Mouse (Mus musculus): ENCODE data around the gene Fabp6. TPM values are rescaled to one million over a fixed set of nuclear protein-coding genes. Genes with fewer than 3 reads are reported as not detected.

Fabp6 gene
- polyA plus RNA-seq, 1 experiment from 2014 or later = not detected

DNA sequence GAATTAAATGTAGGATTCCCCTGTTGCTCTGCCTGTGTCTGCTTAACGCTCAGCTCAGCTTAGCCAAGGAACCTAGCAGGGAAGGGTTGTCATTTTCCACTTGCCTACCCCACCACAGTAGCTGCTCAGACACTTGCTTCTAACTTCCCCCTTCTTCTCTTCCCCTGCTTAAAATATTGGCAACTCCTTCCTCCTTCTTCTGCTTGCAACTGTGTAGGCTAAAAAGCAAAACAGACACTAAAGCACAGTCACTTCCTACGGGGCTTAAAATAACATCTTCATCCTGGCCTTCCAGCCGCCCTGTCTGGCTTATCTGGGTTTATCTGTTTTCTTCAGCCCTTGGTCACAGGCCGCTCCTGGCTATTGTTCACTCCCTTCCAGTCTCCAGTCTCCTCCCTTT, 31.2 kb upstream of the Fabp6 start:
- Histone ChIP-seq H3K27me3 (ENCODE audit: insufficient read depth, low read length) (no peaks in the 10 kb centered on the region), H3K4me3 (ENCODE audit: low read depth, low read length) (no peak overlapping the region), H3K9ac (no peak overlapping the region), H3K9me3 (ENCODE audit: low read depth, low read length) (no peaks in the 10 kb centered on the region), H3K27ac (ENCODE audit: low read depth) (no peak overlapping the region), H3K36me3 (ENCODE audit: insufficient read depth) (no peaks in the 10 kb centered on the region), H3K4me1 (ENCODE audit: insufficient read depth) (peaks cover 8% of the 10 kb centered on the region; the same call in 1 of the 2 replicates), H3K4me2 (no peak overlapping the region)
- 30% methylated on average over 4 of the region's 4 CpGs for WGBS
- DNase-seq (no peak), ATAC-seq (ENCODE audit: insufficient read depth) (no peak)
- TF ChIP-seq CTCF (IDR thresholded peaks at IDR 0.05; ENCODE audit: low read depth) = no peak

DNA sequence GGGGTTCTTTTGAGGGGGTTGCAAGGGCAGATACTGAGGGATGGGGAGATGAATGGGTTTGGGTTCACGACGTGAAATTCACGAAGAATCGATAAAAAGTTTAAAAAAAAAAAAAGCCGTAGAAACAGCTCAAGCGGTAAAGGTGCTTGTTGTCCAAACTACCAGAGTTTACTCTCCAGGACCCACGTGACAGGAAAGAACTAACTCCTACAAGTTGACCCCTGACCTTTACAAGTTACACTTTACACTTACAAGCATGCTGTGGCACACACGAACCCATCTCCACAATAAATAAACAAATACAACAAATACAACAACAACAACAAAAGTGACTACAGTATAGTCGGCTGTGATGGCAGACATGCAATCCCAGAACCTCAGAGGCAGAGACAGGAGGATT, 30.3 kb upstream of the Fabp6 start:
- H3K27me3 ChIP-seq (ENCODE audit: insufficient read depth, low read length) = no peaks in the 10 kb centered on the region
- WGBS = 79% methylated on average over 9 of the region's 9 CpGs

DNA sequence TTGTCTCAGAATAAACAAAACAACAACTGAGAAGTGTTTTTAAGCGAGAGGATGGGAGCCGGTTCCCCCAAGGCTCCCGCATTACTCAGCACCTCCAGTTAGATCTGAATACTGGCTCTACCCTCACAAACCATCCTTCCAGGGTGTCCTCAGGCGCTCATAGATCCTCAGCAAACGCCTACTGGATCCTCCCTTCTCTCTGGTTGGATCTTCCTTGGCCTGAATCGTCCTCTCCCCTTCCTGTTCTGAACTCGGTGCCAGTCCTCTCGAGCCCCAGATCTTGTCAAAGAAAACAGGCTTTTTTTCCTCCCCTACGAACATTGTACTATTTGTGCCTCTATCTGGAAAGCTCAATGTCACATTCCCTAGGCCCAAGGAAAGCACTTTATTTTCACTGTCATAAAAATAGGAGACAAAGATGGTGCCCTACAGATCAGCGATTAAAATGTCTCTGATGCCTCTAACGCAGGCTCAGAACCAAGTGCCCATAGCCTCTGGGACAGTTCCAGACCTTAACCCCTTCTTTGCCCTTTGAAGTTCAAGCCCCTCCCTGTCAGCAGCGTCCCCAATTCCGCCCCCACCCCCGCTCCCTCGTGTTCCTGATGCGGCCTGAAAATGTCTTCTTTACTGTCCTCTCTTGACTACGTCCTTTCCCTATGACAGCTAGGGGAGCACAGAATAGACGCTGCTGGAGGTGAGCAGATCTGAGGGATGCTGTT, 25.7 kb upstream of the Fabp6 start:
- Histone ChIP-seq H3K27me3 (ENCODE audit: insufficient read depth, low read length) (no peaks in the 10 kb centered on the region), H3K9me3 (ENCODE audit: low read depth, low read length) (no peaks in the 10 kb centered on the region), H3K4me2 (peak overlapping the region; percentile 54), H3K36me3 (ENCODE audit: insufficient read depth) (no peaks in the 10 kb centered on the region), H3K4me1 (ENCODE audit: insufficient read depth) (peaks cover 12% of the 10 kb centered on the region), H3K27ac (ENCODE audit: low read depth) (peak overlapping the region; percentile 69), H3K9ac (peak overlapping the region; percentile 16; the same call in 1 of the 2 replicates), H3K4me3 (ENCODE audit: low read depth, low read length) (0 out of 2 replicates have a peak overlapping the region, but pooled peaks have one; percentile 10)
- 33% methylated on average over 18 of the region's 18 CpGs for WGBS
- ATAC-seq (ENCODE audit: insufficient read depth) (peak; percentile 10; the same call in 1 of the 2 replicates), DNase-seq (no peak)
- no peak for TF ChIP-seq CTCF (IDR thresholded peaks at IDR 0.05; ENCODE audit: low read depth)

More for the DNA sequence above, 30.3 kb upstream of the Fabp6 start:
- H3K4me2 ChIP-seq = no peak overlapping the region
- no peaks in the 10 kb centered on the region for H3K9me3 ChIP-seq (ENCODE audit: low read depth, low read length)
- H3K4me3 ChIP-seq (ENCODE audit: low read depth, low read length) = no peak overlapping the region
- no peaks in the 10 kb centered on the region for H3K36me3 ChIP-seq (ENCODE audit: insufficient read depth)
- H3K27ac ChIP-seq (ENCODE audit: low read depth) = no peak overlapping the region
- no peak for TF ChIP-seq CTCF (IDR thresholded peaks at IDR 0.05; ENCODE audit: low read depth)
- ATAC-seq (ENCODE audit: insufficient read depth) = no peak
- no peak for DNase-seq
- H3K4me1 ChIP-seq (ENCODE audit: insufficient read depth) = peaks cover 12% of the 10 kb centered on the region; the same call in 1 of the 2 replicates
- H3K9ac ChIP-seq = no peak overlapping the region

DNA sequence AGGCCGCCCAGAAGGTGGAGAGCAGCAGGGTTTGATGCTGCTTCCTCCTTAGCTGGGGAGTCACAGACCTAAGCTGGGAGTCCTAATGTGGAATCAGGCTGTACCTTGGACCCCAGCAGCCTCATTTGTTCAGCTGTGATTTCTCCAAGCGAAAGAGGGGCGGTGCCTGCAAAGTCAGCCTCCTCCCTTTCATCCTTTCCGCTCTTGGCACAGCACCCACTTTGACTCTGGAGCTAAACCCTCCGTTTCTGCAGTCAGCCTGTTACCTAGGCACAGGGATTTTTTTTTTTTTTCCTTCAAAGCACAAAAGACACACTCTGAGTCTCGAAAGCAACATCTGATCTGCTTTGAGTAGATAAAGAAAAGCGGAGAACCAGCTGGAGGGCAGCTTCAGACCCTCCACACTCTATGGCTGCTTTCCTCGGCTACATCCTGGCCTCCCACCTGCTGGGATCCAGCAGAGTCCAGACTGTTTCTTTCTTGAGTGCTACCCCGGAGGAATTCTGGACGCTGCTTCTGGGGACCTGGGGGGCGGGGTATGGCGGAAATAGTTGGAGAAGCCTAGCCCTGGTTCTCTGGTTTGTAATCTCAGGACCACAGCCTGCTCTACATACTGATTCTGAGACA, 25.1 kb upstream of the Fabp6 start:
- DNase-seq = peak; percentile 72
- H3K9ac ChIP-seq = peak overlapping the region; percentile 16
- ATAC-seq (ENCODE audit: insufficient read depth) = peak; percentile 65; the same call in 1 of the 2 replicates
- TF ChIP-seq CTCF (IDR thresholded peaks at IDR 0.05; ENCODE audit: low read depth) = no peak
- H3K4me3 ChIP-seq (ENCODE audit: low read depth, low read length) = peak overlapping the region; percentile 10; the same call in 1 of the 2 replicates
- peak overlapping the region; percentile 54 for H3K4me2 ChIP-seq
- H3K27me3 ChIP-seq (ENCODE audit: insufficient read depth, low read length) = no peaks in the 10 kb centered on the region
- no peaks in the 10 kb centered on the region for H3K36me3 ChIP-seq (ENCODE audit: insufficient read depth)
- no peaks in the 10 kb centered on the region for H3K9me3 ChIP-seq (ENCODE audit: low read depth, low read length)
- 9% methylated on average over 12 of the region's 12 CpGs for WGBS
- peaks cover 12% of the 10 kb centered on the region for H3K4me1 ChIP-seq (ENCODE audit: insufficient read depth)
- H3K27ac ChIP-seq (ENCODE audit: low read depth) = peak overlapping the region; percentile 69

DNA sequence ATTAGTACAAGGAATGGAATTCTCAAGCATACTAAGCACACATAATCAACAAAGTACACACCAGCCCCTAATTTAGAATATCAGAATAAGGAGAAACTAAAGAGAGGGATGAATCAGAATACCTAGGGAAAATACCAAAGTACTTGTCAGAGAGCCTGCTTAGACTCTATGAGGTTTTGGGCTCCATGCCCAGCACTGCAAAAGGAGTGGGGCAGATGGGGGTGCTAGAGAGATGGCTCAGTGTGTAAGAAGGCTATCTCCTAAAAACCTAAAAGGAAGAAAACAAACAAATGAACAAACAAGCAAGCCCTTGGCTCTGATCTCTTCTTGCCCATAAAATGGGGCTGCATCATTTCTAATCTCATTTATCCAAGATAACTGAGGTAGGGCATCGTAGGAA, 23.0 kb upstream of the Fabp6 start:
- H3K27me3 ChIP-seq (ENCODE audit: insufficient read depth, low read length) = no peaks in the 10 kb centered on the region
- H3K4me3 ChIP-seq (ENCODE audit: low read depth, low read length) = no peak overlapping the region
- ATAC-seq (ENCODE audit: insufficient read depth) (no peak), DNase-seq (no peak)
- H3K9me3 ChIP-seq (ENCODE audit: low read depth, low read length) = no peaks in the 10 kb centered on the region
- 97% methylated on average over 1 of the region's 1 CpGs for WGBS
- no peaks in the 10 kb centered on the region for H3K36me3 ChIP-seq (ENCODE audit: insufficient read depth)
- H3K4me2 ChIP-seq = no peak overlapping the region
- H3K9ac ChIP-seq = no peak overlapping the region
- no peak overlapping the region for H3K27ac ChIP-seq (ENCODE audit: low read depth)
- no peak for TF ChIP-seq CTCF (IDR thresholded peaks at IDR 0.05; ENCODE audit: low read depth)
- peaks cover 12% of the 10 kb centered on the region for H3K4me1 ChIP-seq (ENCODE audit: insufficient read depth)

DNA sequence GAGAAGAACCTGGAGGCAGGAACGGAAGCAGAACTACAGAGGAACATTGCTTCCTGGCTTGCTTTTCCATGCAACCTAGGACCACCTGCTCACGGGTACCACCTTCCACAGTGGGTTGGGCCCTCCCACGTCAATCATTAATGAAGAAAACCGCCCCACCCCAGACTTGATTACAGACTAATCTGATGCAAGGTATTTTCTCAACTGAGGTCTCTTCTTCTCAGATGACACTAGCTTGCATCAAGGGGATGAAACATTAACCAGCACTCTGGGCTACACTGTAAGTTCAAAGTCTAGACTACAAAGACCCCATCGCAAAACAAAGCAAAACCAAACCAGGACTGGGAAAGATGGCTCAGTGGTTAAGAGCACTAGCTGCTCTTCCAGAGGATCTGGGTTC, 20.4 kb upstream of the Fabp6 start:
- Histone ChIP-seq H3K9me3 (ENCODE audit: low read depth, low read length) (no peaks in the 10 kb centered on the region), H3K27me3 (ENCODE audit: insufficient read depth, low read length) (no peaks in the 10 kb centered on the region), H3K4me3 (ENCODE audit: low read depth, low read length) (no peak overlapping the region), H3K36me3 (ENCODE audit: insufficient read depth) (no peaks in the 10 kb centered on the region), H3K27ac (ENCODE audit: low read depth) (no peak overlapping the region), H3K9ac (no peak overlapping the region), H3K4me1 (ENCODE audit: insufficient read depth) (peaks cover 10% of the 10 kb centered on the region), H3K4me2 (no peak overlapping the region)
- DNase-seq (no peak), ATAC-seq (ENCODE audit: insufficient read depth) (no peak)
- 76% methylated on average over 5 of the region's 5 CpGs for WGBS
- no peak for TF ChIP-seq CTCF (IDR thresholded peaks at IDR 0.05; ENCODE audit: low read depth)

DNA sequence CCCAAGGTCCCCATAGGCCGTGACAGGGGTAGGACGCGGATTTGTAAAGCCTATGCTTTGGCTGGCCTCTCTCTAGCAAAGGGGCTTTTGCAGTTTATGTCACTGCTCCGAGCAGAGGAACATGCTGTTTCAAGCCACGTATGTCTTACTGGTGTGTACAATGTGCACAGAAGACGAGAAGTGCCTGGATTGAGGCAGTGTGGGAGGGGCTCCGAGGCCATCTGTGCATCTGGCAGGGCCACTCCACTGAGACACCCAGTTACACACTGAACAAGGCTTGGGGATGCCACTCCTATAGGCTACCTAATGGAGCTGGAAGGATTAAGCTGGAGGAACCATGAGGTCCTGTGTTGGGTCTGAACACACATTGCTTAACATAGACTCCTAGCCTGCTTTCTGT, 17.1 kb upstream of the Fabp6 start:
- TF ChIP-seq CTCF (IDR thresholded peaks at IDR 0.05; ENCODE audit: low read depth) = no peak
- 57% methylated on average over 7 of the region's 7 CpGs for WGBS
- ATAC-seq (ENCODE audit: insufficient read depth) (peak; percentile 66; the same call in 1 of the 2 replicates), DNase-seq (peak; percentile 13)
- Histone ChIP-seq H3K4me1 (ENCODE audit: insufficient read depth) (no peaks in the 10 kb centered on the region), H3K4me3 (ENCODE audit: low read depth, low read length) (no peak overlapping the region), H3K9ac (no peak overlapping the region), H3K27ac (ENCODE audit: low read depth) (peak overlapping the region; percentile 63), H3K4me2 (no peak overlapping the region), H3K36me3 (ENCODE audit: insufficient read depth) (no peaks in the 10 kb centered on the region), H3K9me3 (ENCODE audit: low read depth, low read length) (no peaks in the 10 kb centered on the region), H3K27me3 (ENCODE audit: insufficient read depth, low read length) (no peaks in the 10 kb centered on the region)

Measured in lung, embryonic 14.5 days (tissue).